Mouse (Mus musculus): ENCODE measurements at regions not wholly inside any gene's neighbourhood (a gene's known extent, or its start where the extent isn't known, plus 50 kb on each side); places are given as distances from the start of the nearest gene placed in this dataset.

DNA sequence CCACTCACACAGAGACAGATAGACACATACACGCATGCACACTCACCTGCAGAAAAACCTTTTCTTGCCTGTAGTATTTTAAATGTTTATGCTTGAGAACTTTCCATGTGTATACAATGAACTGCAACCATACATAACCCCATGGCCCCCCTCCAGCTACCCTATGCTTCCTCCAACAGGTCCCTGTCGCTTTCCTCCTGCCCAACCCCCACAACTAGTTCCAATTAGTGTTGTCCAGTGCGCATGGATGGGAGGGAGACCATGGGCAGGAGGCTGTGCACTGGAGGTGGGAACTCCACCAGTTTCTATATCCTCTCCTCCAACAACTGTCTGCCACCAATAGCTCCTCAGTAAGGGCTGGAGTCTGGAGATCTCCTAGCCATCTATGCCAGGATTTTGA lies 82.9 kb upstream of the Jade1 start:
- no peak for DNase-seq

- no peak for DNase-seq
Observed at GRCm38 (mm10) chr3:41469106-41469505, 86.4 kb upstream of the Jade1 start.

DNA sequence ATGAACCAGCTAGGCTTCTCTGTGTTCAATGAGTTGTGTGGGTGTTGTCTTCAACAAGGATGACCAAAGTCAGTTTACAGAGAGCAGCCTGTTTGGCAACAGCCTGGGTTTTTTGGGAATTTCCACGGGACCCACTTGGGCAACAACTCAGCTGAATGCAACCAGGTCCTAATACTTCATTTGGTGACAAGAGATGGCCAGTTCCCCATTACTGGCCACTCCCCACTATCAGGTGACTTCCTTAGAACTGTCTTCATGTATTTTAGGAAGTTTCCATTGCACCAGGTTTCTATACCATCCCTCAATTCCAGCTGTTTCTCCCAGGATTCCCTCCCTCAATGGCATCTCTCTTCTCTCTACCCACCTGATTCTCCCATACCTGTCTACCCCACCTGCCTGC lies 87.7 kb upstream of the Jade1 start:
- no peak for DNase-seq

DNA sequence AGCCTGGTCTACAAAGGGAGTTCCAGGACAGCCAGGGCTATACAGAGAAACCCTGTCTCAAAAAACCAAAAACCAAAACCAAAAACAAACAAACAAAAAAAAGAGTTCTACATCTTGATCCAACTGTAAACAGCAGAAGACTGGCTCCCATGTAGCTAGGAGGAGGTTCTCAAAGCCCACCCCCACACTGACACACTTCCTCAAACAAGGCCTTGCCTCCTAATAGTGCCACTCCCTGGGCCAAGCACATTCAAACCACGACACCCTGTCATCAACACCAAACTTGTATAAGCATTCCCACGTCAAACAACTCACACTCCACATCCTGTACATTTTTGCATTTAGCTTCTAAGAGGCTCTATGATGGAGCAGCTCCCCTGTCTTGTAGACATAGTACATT lies 89.6 kb upstream of the Jade1 start:
- DNase-seq, result no peak

GRCm38 (mm10) chr3:41462953-41463644 lies 92.4 kb upstream of the Jade1 start:
- peak; percentile 18 for DNase-seq

DNA sequence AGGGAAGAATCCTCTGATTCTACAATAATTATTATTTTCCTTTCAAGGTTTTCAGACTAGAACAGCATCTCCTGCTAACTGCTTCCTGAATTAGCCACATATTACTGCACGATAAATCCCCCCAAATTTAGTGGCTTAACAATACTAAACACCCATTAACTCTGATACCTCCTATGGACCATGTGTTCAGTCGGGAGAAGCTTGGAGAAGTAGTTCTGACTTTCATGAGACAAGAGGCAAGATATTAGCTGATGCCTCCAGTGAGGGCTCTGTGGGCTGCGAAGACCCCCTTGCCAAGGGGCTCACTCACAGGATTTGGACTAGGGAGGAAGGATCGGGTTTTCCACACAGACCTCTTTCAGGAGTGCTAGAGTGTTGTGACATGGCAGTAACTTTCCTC lies 95.4 kb upstream of the Jade1 start:
- no peak for DNase-seq

GRCm38 (mm10) chr3:41458156-41458555 lies 97.4 kb upstream of the Jade1 start:
- DNase-seq, result no peak

DNA sequence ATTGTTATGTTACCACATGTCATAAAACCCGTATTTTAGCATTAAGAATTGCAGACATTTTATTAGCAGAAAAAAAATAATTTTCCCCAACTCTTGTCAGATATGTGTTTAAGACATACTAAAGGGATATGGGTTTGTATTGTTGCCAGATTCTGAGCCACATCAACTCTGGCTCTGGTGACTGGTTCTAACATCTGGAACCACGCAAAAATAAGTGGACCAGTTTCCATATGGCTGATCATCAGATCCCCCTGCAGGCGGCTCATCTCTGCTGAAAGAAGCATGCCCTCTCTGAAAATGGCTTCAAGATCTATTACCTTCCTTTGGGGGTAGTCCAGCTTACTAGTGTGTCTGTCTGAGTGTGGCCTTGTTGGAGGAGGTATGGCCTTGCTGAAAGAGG lies 102.0 kb upstream of the Jade1 start:
- DNase-seq, result no peak

GRCm38 (mm10) chr3:41452716-41453090 lies 102.8 kb upstream of the Jade1 start:
- DNase-seq, result no peak

- DNase-seq, result no peak
Observed at GRCm38 (mm10) chr3:41452020-41452715, 103.4 kb upstream of the Jade1 start.

- no peak for DNase-seq
Observed at GRCm38 (mm10) chr3:41450696-41451095, 104.8 kb upstream of the Jade1 start.

- no peak for DNase-seq
Observed at GRCm38 (mm10) chr3:41444243-41444753, 111.2 kb upstream of the Jade1 start.

DNA sequence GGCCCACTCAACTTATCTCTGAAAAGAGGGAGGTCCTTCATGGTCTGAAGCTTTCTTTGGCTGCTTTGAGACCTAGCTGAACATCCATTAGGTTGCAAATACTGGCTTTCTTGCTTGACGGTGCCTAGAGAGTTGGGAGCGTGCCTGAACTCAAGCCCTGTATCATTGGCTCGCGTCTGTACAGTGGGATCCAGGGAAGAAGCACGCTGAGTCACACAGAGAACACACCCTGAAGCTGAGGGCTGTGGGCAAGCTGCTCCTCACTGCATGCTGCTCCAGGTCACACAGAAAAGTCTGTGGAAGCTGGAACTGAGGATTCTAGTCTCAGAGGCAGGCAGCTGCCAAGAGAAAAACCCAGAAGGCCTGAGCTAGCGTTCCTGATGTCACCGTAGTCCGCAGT lies 119.3 kb upstream of the Jade1 start:
- no peak for DNase-seq

DNA sequence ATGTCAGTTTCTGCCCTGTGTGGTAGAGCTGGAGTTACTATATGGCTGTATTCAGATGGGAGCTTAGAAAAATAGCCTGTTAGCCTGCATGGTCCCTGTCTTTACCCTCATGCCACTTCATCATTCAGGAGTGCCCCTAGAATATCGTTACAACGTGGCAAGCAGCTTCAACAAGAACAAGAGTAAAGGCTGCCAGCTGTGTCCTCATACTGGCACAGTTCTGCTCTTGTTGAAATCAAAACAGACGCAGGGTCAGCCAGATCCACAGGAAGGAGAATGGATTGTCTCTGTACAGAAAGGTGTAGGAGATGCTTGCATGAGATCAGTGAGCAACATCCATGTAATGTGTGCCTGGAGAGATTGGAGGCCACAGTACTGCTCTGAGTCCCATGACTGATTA lies 122.4 kb upstream of the Jade1 start:
- no peak for DNase-seq

- no peak for DNase-seq
Observed at GRCm38 (mm10) chr3:41432376-41432775, 123.2 kb upstream of the Jade1 start.

DNA sequence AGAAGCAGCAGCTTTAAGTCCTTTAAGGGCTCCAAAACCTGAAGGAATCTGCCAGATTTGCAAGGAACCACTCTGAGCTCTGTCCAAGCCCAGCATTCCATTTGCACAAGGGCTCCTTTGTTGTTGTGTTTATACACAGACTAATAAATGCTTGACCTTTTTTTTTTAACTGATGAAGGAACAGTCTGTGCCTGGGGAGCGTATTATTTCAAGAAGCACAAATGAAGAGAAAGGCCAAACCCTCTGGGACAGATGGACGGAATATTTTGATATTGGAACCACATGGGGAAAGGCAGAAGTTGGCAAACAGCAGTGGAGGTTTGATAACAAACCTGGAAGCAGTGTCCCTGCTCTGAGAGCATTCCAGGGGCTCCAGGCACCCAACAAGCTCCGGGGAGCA lies 125.3 kb upstream of the Jade1 start:
- no peak for DNase-seq

DNA sequence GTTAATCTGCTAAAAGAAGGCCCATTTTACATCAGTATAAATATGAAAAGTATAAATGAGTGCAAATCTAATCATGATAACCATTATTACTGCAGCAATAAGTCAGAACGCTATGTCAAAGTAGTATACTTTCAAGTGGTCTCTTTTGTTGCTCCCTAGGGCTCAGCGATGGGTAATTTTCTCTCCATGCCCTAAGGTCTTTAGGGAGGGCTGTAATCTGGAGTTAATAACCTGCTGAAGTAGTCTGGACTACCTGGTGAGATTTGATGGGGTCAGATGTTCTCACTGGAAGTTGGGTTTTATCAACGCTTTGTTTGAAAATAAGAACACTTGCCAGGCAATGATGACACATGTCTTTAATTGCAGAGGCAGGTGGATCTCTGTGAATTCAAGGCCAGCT lies 128.6 kb upstream of the Jade1 start:
- no peak for DNase-seq

GRCm38 (mm10) chr3:41425863-41426262 lies 129.7 kb upstream of the Jade1 start:
- DNase-seq, result no peak

DNA sequence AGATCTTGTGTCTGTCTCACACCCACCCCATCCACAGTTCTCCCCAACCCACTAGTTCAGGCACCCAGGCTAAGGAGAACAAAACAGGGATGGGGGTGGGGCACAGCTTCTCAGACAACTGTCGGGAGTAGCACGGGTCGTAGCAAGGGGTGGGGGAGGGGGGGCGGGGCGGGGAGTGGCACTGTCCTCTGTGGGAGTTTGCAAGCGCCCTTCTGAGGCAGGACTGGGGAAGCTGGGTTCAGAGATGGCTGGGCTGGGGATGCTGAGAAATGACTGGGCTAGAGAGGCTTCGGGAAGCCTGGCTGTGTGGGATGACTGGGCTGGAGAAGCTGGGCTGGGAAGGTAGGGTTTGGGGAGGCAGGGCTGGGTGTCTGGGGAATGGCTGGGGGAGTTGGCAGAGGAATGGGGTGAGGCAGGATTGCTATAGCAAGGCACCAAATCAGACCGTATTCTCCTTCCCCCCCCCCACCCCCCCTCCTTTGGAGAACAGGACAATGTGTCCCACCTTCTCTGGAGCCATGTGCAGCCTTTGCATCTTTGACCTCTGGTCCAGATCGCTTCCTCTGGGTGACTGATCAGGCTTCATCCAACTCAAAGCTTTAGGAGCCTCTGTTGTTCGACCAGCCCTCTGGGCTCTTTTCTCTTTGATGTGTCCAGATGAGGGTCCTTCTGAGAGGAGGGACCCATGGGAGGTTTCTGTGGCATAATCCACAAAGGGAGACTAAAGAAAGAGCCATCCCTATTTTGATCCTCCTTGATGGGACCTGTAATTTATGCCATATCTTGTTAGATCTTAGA lies 131.2 kb upstream of the Jade1 start:
- no peak for DNase-seq

DNA sequence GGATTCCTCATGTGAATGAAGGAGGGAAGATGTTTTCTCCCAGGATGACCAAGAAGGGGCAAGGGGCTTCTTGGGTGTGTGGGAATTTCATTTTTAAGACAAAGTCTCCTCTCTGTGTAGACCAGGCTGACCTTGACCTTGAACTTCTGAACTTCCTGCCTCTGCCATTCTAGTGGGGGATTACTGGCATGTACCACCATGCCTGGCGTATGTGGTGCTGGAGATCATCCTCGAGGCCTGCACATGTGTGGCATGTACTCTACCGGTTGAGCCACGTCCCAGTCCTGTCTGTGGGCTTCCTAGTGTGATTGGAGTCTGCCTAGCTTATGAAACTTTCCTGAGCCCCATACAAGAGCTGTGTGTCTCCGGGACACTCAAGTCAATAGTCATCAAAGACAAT lies 131.9 kb upstream of the Jade1 start:
- DNase-seq, result no peak

DNA sequence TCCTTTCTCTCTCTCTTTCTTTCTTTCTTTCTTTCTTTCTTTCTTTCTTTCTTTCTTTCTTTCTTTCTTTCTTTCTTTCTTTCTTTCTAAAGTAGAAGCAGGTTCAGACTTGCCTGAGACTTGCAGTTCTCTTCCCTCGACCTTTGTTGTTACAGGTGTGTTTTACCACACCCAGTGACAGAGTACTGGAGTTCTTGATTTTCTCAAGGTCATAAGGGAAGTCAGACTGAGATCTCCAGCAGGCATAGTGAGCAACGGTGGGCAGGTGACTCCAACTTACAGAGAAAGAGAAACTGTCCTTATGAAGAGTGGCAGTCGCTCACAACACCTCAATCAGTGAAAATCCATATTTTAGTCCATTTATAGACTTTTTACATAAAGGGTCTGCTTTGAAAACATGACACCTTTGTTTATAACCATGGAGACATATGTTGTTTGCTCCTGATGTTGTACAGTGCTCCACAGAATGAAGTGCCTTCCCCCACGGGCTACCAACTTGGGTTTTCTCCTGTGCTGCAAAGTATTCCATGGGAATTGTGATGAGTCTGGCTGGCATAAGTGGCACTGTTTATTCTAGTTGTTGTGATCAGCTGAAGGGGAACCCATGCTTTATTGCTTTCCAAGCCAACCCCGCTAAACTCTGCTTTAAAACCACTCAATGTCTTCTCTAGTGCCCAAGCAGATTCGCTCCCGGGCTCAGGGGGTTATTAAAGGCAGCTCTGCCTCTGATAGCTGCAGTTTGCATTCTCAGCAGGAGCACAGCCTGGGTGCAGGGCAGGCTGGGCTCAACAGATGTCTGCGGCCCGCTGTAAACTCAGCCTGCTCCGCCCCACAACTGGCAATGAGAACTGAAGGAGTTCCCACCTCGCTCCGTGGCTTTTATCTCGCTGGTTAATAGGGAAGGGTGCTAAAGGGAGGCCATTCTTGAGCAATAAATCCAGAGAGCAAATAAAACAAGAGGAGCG lies 132.6 kb upstream of the Jade1 start:
- peak; percentile 37 for DNase-seq

- DNase-seq, result no peak
Observed at GRCm38 (mm10) chr3:41413771-41414170, 141.8 kb upstream of the Jade1 start.

GRCm38 (mm10) chr3:41412698-41413097 lies 142.8 kb upstream of the Jade1 start:
- DNase-seq, result peak; percentile 18
